Mouse (Mus musculus) stomach, postnatal 0 days (tissue): ENCODE data around the gene Nr2f2.

Experiments used
- CTCF ChIP-seq: IDR thresholded peaks from 2 replicates; pipeline ENCODE4 v1.5.1; 2016; ENCODE audit warnings: antibody characterized with exemption, low read depth, mild to moderate bottlenecking, moderate library complexity
- EP300 ChIP-seq: optimal IDR thresholded peaks from 2 replicates; pipeline ENCODE3; 2016; ENCODE audit warnings: antibody characterized with exemption

- TF ChIP-seq CTCF (no peak), EP300 (no peak)
Measured at GRCm38 (mm10) chr7:70338265-70338640, 28.3 kb downstream of the Nr2f2 start.
